Mouse (Mus musculus): ENCODE data around the gene St8sia6.

DNA sequence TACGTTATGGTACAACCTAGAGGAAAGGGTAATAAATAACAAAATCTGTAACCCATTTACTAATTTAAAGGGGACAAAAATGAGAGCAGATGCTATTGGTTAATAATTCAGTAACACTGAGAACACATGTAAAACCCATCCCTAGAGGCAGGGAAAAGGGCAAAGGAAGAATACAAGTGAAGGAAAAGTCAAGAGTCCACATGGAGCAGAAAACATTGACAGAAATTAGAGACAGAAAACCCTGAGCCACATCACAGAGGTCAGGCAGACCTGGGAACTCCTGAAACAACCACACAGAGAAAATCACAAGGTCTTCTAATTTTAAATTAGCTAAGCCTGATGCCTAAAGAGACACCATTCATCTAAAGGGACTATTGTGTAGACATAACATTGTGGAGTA lies 9.4 kb downstream of the St8sia6 start:
- no peak for TF ChIP-seq CTCF (IDR thresholded peaks at IDR 0.05)
- TF ChIP-seq EP300 (IDR thresholded peaks at IDR 0.05), result no peak

All from lung, postnatal 0 days (tissue).